Mouse (Mus musculus): Measurements from ENCODE around the gene Hivep3. TPM values are rescaled to one million over a fixed set of nuclear protein-coding genes. Genes with fewer than 3 reads are reported as not detected.
A peak's percentile ranks its signal among the peaks of the same experiment; 100 is the strongest.

Hivep3 gene
- total and polyA plus RNA-seq, 3 experiments = 14.4 to 32.3 (median 21.2) TPM

- in situ Hi-C loops (cut with MboI; ENCODE audit: low pct_ligation_motif_present, low pct_unique_long_range_greater_than_20kb, low sequenced_read_pairs) (no loop called here), dilution Hi-C loops (cut with MboI; ENCODE audit: extremely low pct_ligation_motif_present, extremely low pct_unique_long_range_greater_than_20kb, low sequenced_read_pairs) (no loop called here)
- no peak for DNase-seq (ENCODE audit: extremely low read depth)
- Histone ChIP-seq H3K4me2 (ENCODE audit: insufficient read depth, low read depth, poor library complexity, severe bottlenecking) (no peak overlapping the region), H3K27me3 (replicated peaks) (no peaks in the 10 kb centered on the region), H3K4me1 (ENCODE audit: control insufficient read depth in 1 of 2, insufficient read depth in 2 of 2) (peaks cover 19 to 67% of the 10 kb centered on the region in 2 experiments), H3K9me3 (replicated peaks; ENCODE audit: low read length) (no peaks in the 10 kb centered on the region), H3K79me2 (replicated peaks; ENCODE audit: control insufficient read depth, extremely low read depth, insufficient read depth, poor library complexity, severe bottlenecking) (no peaks in the 10 kb centered on the region), H3K4me3 (replicated peaks in 1 of 3; ENCODE audit: low read depth in 2 of 3, low read length in 2 of 3, poor library complexity in 1 of 3) (no peak overlapping the region), H3K27ac (ENCODE audit: insufficient read depth, low read depth) (no peak overlapping the region), H3K9ac (ENCODE audit: insufficient read depth, low read depth) (no peak overlapping the region), H3K36me3 (replicated peaks in 1 of 2; ENCODE audit: control insufficient read depth in 1 of 2, insufficient read depth in 1 of 2, low read length in 1 of 2) (peaks cover 0 to 14% of the 10 kb centered on the region in 2 experiments)
- TF ChIP-seq MAZ (IDR thresholded peaks at IDR 0.05; ENCODE audit: low read depth, low read length) = no peak
- TF ChIP-seq NRF1 (IDR thresholded peaks at IDR 0.05; ENCODE audit: low read depth, low read length) = no peak
- TF ChIP-seq GABPA (IDR thresholded peaks at IDR 0.05; ENCODE audit: insufficient replicate concordance, low read depth, low read length) = no peak
- no peak for TF ChIP-seq ZNF384 (IDR thresholded peaks at IDR 0.05; ENCODE audit: low read depth, low read length)
- no peak for TF ChIP-seq MXI1 (IDR thresholded peaks at IDR 0.05; ENCODE audit: low read depth, low read length)
- TF ChIP-seq MAX (IDR thresholded peaks at IDR 0.05; ENCODE audit: low read length) = no peak
- no peak for TF ChIP-seq IRF4 (IDR thresholded peaks at IDR 0.05; ENCODE audit: low read depth, low read length)
- TF ChIP-seq POLR2AphosphoS2 (IDR thresholded peaks at IDR 0.05; ENCODE audit: low read depth, low read length) = no peak
- no peak for TF ChIP-seq CHD2 (IDR thresholded peaks at IDR 0.05; ENCODE audit: low read length)
- no peak for TF ChIP-seq PAX5 (IDR thresholded peaks at IDR 0.05; ENCODE audit: low read length)
- no peak for TF ChIP-seq JUN (IDR thresholded peaks at IDR 0.05; ENCODE audit: insufficient read depth, low read depth, low read length)
- no peak for TF ChIP-seq RAD21 (IDR thresholded peaks at IDR 0.05; ENCODE audit: low read depth, low read length)
- no peak for TF ChIP-seq TCF12 (IDR thresholded peaks at IDR 0.05; ENCODE audit: low read depth, low read length)
These were observed 118.9 kb downstream of the Hivep3 start for GRCm38 (mm10) chr4:119852483-119852882.

GRCm38 (mm10) chr4:119854307-119855144, 120.9 kb downstream of the Hivep3 start:
- H3K9ac ChIP-seq (ENCODE audit: insufficient read depth, low read depth) = no peak overlapping the region
- peaks cover 12 to 48% of the 10 kb centered on the region in 2 experiments for H3K4me1 ChIP-seq (ENCODE audit: control insufficient read depth in 1 of 2, insufficient read depth in 2 of 2)
- peak in 1 of 2 experiments; percentile 57; a peak in 2 of 4 replicates for TF ChIP-seq CTCF (conservative IDR thresholded peaks at IDR 0.05 in 1 of 2, IDR thresholded peaks at IDR 0.05 in 1 of 2; ENCODE audit: low read depth in 2 of 2, low read length in 2 of 2)
- peak; percentile 35 for TF ChIP-seq SMC3 (IDR thresholded peaks at IDR 0.05; ENCODE audit: low read depth, low read length)
- peak; percentile 50 for TF ChIP-seq RAD21 (IDR thresholded peaks at IDR 0.05; ENCODE audit: low read depth, low read length)
- 0 out of 2 replicates have a peak, but pooled peaks have one; percentile 4 for TF ChIP-seq MAFK (IDR thresholded peaks at IDR 0.05; ENCODE audit: insufficient replicate concordance, low read length)
- TF ChIP-seq USF2 (conservative IDR thresholded peaks at IDR 0.05; ENCODE audit: low read depth, low read length) = no peak
- no peaks in the 10 kb centered on the region for H3K79me2 ChIP-seq (replicated peaks; ENCODE audit: control insufficient read depth, extremely low read depth, insufficient read depth, poor library complexity, severe bottlenecking)
- no peak overlapping the region for H3K4me2 ChIP-seq (ENCODE audit: insufficient read depth, low read depth, poor library complexity, severe bottlenecking)
- H3K4me3 ChIP-seq (replicated peaks in 1 of 3; ENCODE audit: low read depth in 2 of 3, low read length in 2 of 3, poor library complexity in 1 of 3) = no peak overlapping the region
- no peak for DNase-seq (ENCODE audit: extremely low read depth)
- no peak overlapping the region for H3K27ac ChIP-seq (ENCODE audit: insufficient read depth, low read depth)
- no peaks in the 10 kb centered on the region for H3K27me3 ChIP-seq (replicated peaks)
- peaks cover 0 to 19% of the 10 kb centered on the region in 2 experiments for H3K36me3 ChIP-seq (replicated peaks in 1 of 2; ENCODE audit: control insufficient read depth in 1 of 2, insufficient read depth in 1 of 2, low read length in 1 of 2)
- no peaks in the 10 kb centered on the region for H3K9me3 ChIP-seq (replicated peaks; ENCODE audit: low read length)
- dilution Hi-C loops (cut with MboI; ENCODE audit: extremely low pct_ligation_motif_present, extremely low pct_unique_long_range_greater_than_20kb, low sequenced_read_pairs) (no loop called here), in situ Hi-C loops (cut with MboI; ENCODE audit: low pct_ligation_motif_present, low pct_unique_long_range_greater_than_20kb, low sequenced_read_pairs) (no loop called here)
